Mouse (Mus musculus) thymus, adult 2 months (tissue): ENCODE measurements around the gene Gsdmc3.
"Not testable (repeated sequence)": the region's sequence is repeated elsewhere in the genome, so short reads cannot be mapped to it uniquely, and the experiment has no call there.

Experiments
- CTCF ChIP-seq: fragments of 200-500 bp; IDR thresholded peaks from 2 replicates; pipeline ENCODE4 v1.5.1; 2012; ENCODE audit warnings: mild to moderate bottlenecking, control low read depth, low read length, moderate library complexity, borderline replicate concordance; ENCODE audit not compliant: control insufficient read depth, poor library complexity, insufficient read depth; ENCODE audit errors: extremely low read depth
- POLR2A ChIP-seq: fragments of 200-500 bp; IDR thresholded peaks from 2 replicates; pipeline ENCODE4 v1.6.1; 2012; ENCODE audit warnings: mild to moderate bottlenecking, low read length, control low read depth, moderate library complexity; ENCODE audit not compliant: control insufficient read depth, poor library complexity, insufficient read depth; ENCODE audit errors: extremely low read depth

DNA sequence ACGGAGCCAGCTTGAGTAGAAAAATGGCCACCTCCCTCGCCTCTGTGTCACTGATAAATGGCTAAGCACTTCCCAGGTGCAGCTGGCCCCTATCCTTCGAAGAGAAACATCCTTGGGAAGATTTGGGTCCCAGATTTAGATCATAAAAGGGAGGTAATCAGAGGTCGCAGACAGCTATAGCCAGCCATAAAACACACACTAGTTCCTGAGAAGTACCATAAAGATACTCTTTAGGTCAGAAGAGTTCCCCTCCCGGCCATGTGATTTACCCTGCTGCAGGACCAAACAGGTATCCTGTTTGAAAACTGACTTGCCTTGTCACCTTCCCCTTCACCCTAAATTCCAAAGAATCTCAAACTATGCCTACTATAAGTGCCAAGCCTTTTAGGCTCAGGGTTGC is 9.6 kb upstream of the Gsdmc3 start:
- not testable (repeated sequence) for TF ChIP-seq POLR2A, CTCF
